Mouse (Mus musculus): ENCODE results near the gene Trp53. TPM values are rescaled to one million over a fixed set of nuclear protein-coding genes. Genes with fewer than 3 reads are reported as not detected.

Gene Trp53
- polyA plus RNA-seq, 1 experiment from 2014 or later: 166 TPM

GRCm38 (mm10) chr11:69575220-69575619, 4.9 kb upstream of the Trp53 start:
- DNase-seq (ENCODE audit: low spot score): no peak
- Histone ChIP-seq H3K27me3 (ENCODE audit: insufficient read depth, poor library complexity, severe bottlenecking) (no peaks in the 10 kb centered on the region), H3K9me3 (no peaks in the 10 kb centered on the region), H3K4me1 (replicated peaks) (peaks cover 48% of the 10 kb centered on the region), H3K36me3 (peaks cover 72% of the 10 kb centered on the region), H3K4me3 (0 out of 2 replicates have a peak overlapping the region, but pooled peaks have one; percentile 4), H3K27ac (no peak overlapping the region)
- 71% methylated on average over 3 of the region's 3 CpGs for WGBS

- DNase-seq (ENCODE audit: low spot score): no peak
- Histone ChIP-seq H3K27ac (no peak overlapping the region), H3K27me3 (ENCODE audit: insufficient read depth, poor library complexity, severe bottlenecking) (no peaks in the 10 kb centered on the region), H3K4me3 (peak overlapping the region; percentile 21; the same call in 1 of the 2 replicates), H3K4me1 (replicated peaks) (peaks cover 48% of the 10 kb centered on the region), H3K9me3 (no peaks in the 10 kb centered on the region), H3K36me3 (peaks cover 61% of the 10 kb centered on the region)
- 82% methylated on average over 5 of the region's 5 CpGs for WGBS
Observed at GRCm38 (mm10) chr11:69576307-69576706, 3.9 kb upstream of the Trp53 start.

- peak overlapping the region; percentile 92 for H3K4me3 ChIP-seq
- no peak for DNase-seq (ENCODE audit: low spot score)
- H3K36me3 ChIP-seq: peaks cover 48% of the 10 kb centered on the region
- peak overlapping the region; percentile 95 for H3K27ac ChIP-seq
- no peaks in the 10 kb centered on the region for H3K9me3 ChIP-seq
- H3K27me3 ChIP-seq (ENCODE audit: insufficient read depth, poor library complexity, severe bottlenecking): no peaks in the 10 kb centered on the region
- 14% methylated on average over 15 of the region's 15 CpGs for WGBS
- H3K4me1 ChIP-seq (replicated peaks): peaks cover 63% of the 10 kb centered on the region
Observed at GRCm38 (mm10) chr11:69578301-69578700, 1.9 kb upstream of the Trp53 start.

GRCm38 (mm10) chr11:69579128-69580017, 786 bp upstream of the Trp53 start:
- Histone ChIP-seq H3K9me3 (no peaks in the 10 kb centered on the region), H3K4me3 (peak overlapping the region; percentile 92), H3K36me3 (peaks cover 46% of the 10 kb centered on the region), H3K4me1 (replicated peaks) (peaks cover 63% of the 10 kb centered on the region), H3K27ac (peak overlapping the region; percentile 95), H3K27me3 (ENCODE audit: insufficient read depth, poor library complexity, severe bottlenecking) (no peaks in the 10 kb centered on the region)
- peak; percentile 99 for DNase-seq (ENCODE audit: low spot score)
- 3% methylated on average over 39 of the region's 39 CpGs for WGBS

GRCm38 (mm10) chr11:69580572-69581146, 500 bp downstream of the Trp53 start:
- no peaks in the 10 kb centered on the region for H3K27me3 ChIP-seq (ENCODE audit: insufficient read depth, poor library complexity, severe bottlenecking)
- H3K4me1 ChIP-seq (replicated peaks): peaks cover 52% of the 10 kb centered on the region
- DNase-seq (ENCODE audit: low spot score): no peak
- H3K27ac ChIP-seq: peak overlapping the region; percentile 95
- under 1% methylated on average over 25 of the region's 25 CpGs for WGBS
- peak overlapping the region; percentile 92 for H3K4me3 ChIP-seq
- no peaks in the 10 kb centered on the region for H3K9me3 ChIP-seq
- peaks cover 40% of the 10 kb centered on the region for H3K36me3 ChIP-seq

GRCm38 (mm10) chr11:69581147-69581688, 1.1 kb downstream of the Trp53 start:
- under 1% methylated on average over 36 of the region's 36 CpGs for WGBS
- H3K27ac ChIP-seq: peak overlapping the region; percentile 95
- peak; percentile 93 for DNase-seq (ENCODE audit: low spot score)
- H3K9me3 ChIP-seq: no peaks in the 10 kb centered on the region
- no peaks in the 10 kb centered on the region for H3K27me3 ChIP-seq (ENCODE audit: insufficient read depth, poor library complexity, severe bottlenecking)
- H3K4me1 ChIP-seq (replicated peaks): peaks cover 48% of the 10 kb centered on the region
- peaks cover 40% of the 10 kb centered on the region for H3K36me3 ChIP-seq
- H3K4me3 ChIP-seq: peak overlapping the region; percentile 92

GRCm38 (mm10) chr11:69581814-69582213, 1.7 kb downstream of the Trp53 start:
- Histone ChIP-seq H3K27ac (peak overlapping the region; percentile 95), H3K9me3 (no peaks in the 10 kb centered on the region), H3K27me3 (ENCODE audit: insufficient read depth, poor library complexity, severe bottlenecking) (no peaks in the 10 kb centered on the region), H3K36me3 (peaks cover 40% of the 10 kb centered on the region), H3K4me3 (peak overlapping the region; percentile 92), H3K4me1 (replicated peaks) (peaks cover 42% of the 10 kb centered on the region)
- DNase-seq (ENCODE audit: low spot score): no peak
- WGBS: under 1% methylated on average over 8 of the region's 8 CpGs

GRCm38 (mm10) chr11:69582230-69582805, 2.2 kb downstream of the Trp53 start:
- WGBS: 64% methylated on average over 9 of the region's 9 CpGs
- H3K4me1 ChIP-seq (replicated peaks): peaks cover 37% of the 10 kb centered on the region
- H3K27ac ChIP-seq: peak overlapping the region; percentile 95

GRCm38 (mm10) chr11:69584008-69584407, 3.8 kb downstream of the Trp53 start:
- peaks cover 55% of the 10 kb centered on the region for H3K36me3 ChIP-seq
- H3K27ac ChIP-seq: no peak overlapping the region
- H3K4me3 ChIP-seq: no peak overlapping the region
- no peaks in the 10 kb centered on the region for H3K27me3 ChIP-seq (ENCODE audit: insufficient read depth, poor library complexity, severe bottlenecking)
- no peaks in the 10 kb centered on the region for H3K9me3 ChIP-seq
- DNase-seq (ENCODE audit: low spot score): no peak
- H3K4me1 ChIP-seq (replicated peaks): peaks cover 22% of the 10 kb centered on the region
- 91% methylated on average over 7 of the region's 7 CpGs for WGBS

More at GRCm38 (mm10) chr11:69582230-69582805, 2.2 kb downstream of the Trp53 start:
- no peak for DNase-seq (ENCODE audit: low spot score)
- Histone ChIP-seq H3K27me3 (ENCODE audit: insufficient read depth, poor library complexity, severe bottlenecking) (no peaks in the 10 kb centered on the region), H3K9me3 (no peaks in the 10 kb centered on the region), H3K4me3 (peak overlapping the region; percentile 92), H3K36me3 (peaks cover 40% of the 10 kb centered on the region)

- H3K4me3 ChIP-seq: no peak overlapping the region
- WGBS: 97% methylated on average over 13 of the region's 13 CpGs
- DNase-seq (ENCODE audit: low spot score): no peak
- no peaks in the 10 kb centered on the region for H3K9me3 ChIP-seq
- H3K27me3 ChIP-seq (ENCODE audit: insufficient read depth, poor library complexity, severe bottlenecking): no peaks in the 10 kb centered on the region
- peaks cover 64% of the 10 kb centered on the region for H3K36me3 ChIP-seq
- peaks cover 16% of the 10 kb centered on the region for H3K4me1 ChIP-seq (replicated peaks)
- no peak overlapping the region for H3K27ac ChIP-seq
Observed at GRCm38 (mm10) chr11:69584937-69585336, 4.8 kb downstream of the Trp53 start.

GRCm38 (mm10) chr11:69585718-69586325, 5.7 kb downstream of the Trp53 start:
- Histone ChIP-seq H3K4me1 (replicated peaks) (peaks cover 14% of the 10 kb centered on the region), H3K27ac (no peak overlapping the region), H3K27me3 (ENCODE audit: insufficient read depth, poor library complexity, severe bottlenecking) (no peaks in the 10 kb centered on the region), H3K9me3 (no peaks in the 10 kb centered on the region), H3K4me3 (no peak overlapping the region), H3K36me3 (peaks cover 73% of the 10 kb centered on the region)
- 85% methylated on average over 7 of the region's 7 CpGs for WGBS
- no peak for DNase-seq (ENCODE audit: low spot score)

- Histone ChIP-seq H3K4me1 (replicated peaks) (0 out of 2 replicates have a peak, but pooled peaks cover 2% of the 10 kb centered on the region), H3K27me3 (ENCODE audit: insufficient read depth, poor library complexity, severe bottlenecking) (no peaks in the 10 kb centered on the region), H3K9me3 (no peaks in the 10 kb centered on the region), H3K4me3 (no peak overlapping the region), H3K36me3 (peaks cover 90% of the 10 kb centered on the region), H3K27ac (no peak overlapping the region)
- 94% methylated on average over 22 of the region's 22 CpGs for WGBS
- no peak for DNase-seq (ENCODE audit: low spot score)
Observed at GRCm38 (mm10) chr11:69589207-69589834, 9.2 kb downstream of the Trp53 start.
